Mouse (Mus musculus) embryo, embryonic 10 days (tissue): Measurements from ENCODE around the gene Tpra1.

Experiments used
- DNase-seq: peaks from one replicate; pipeline ENCODE4 v3.0.0-alpha.2; 2015; ENCODE audit warnings: low spot score

Gene Tpra1

GRCm38 (mm10) chr6:88890832-88891231, 11.2 kb upstream of the Tpra1 start:
- no peak for DNase-seq

GRCm38 (mm10) chr6:88893559-88893958, 8.5 kb upstream of the Tpra1 start:
- DNase-seq, result peak; percentile 79

- DNase-seq, result no peak
Observed at GRCm38 (mm10) chr6:88895943-88896342, 6.1 kb upstream of the Tpra1 start.

GRCm38 (mm10) chr6:88897246-88897645, 4.8 kb upstream of the Tpra1 start:
- DNase-seq, result no peak

- DNase-seq, result peak; percentile 97
Observed at GRCm38 (mm10) chr6:88898534-88899048, 3.5 kb upstream of the Tpra1 start, which contains the start of gene Mcm2. TSS of gene Mcm2 (minus strand) at chr6:88898780.

- no peak for DNase-seq
Observed at GRCm38 (mm10) chr6:88899086-88899485, 3.0 kb upstream of the Tpra1 start.

GRCm38 (mm10) chr6:88899628-88900027, 2.4 kb upstream of the Tpra1 start:
- DNase-seq, result no peak

- no peak for DNase-seq
Observed at GRCm38 (mm10) chr6:88901471-88901870, 580 bp upstream of the Tpra1 start.

- no peak for DNase-seq
Observed at GRCm38 (mm10) chr6:88903708-88904107, 1.7 kb downstream of the Tpra1 start.

GRCm38 (mm10) chr6:88904456-88904974, 2.5 kb downstream of the Tpra1 start:
- DNase-seq, result no peak

GRCm38 (mm10) chr6:88905042-88905441, 3.0 kb downstream of the Tpra1 start:
- no peak for DNase-seq

GRCm38 (mm10) chr6:88906369-88907108, 4.5 kb downstream of the Tpra1 start:
- DNase-seq, result peak; percentile 87

- DNase-seq, result no peak
Observed at GRCm38 (mm10) chr6:88909151-88909550, 7.1 kb downstream of the Tpra1 start.

- DNase-seq, result no peak
Observed at GRCm38 (mm10) chr6:88913022-88913421, 11.0 kb downstream of the Tpra1 start.

- DNase-seq, result no peak
Observed at GRCm38 (mm10) chr6:88913440-88913839, 11.4 kb downstream of the Tpra1 start.

- DNase-seq, result no peak
Observed at GRCm38 (mm10) chr6:88914799-88915198, 12.7 kb downstream of the Tpra1 start.

- no peak for DNase-seq
Observed at GRCm38 (mm10) chr6:88915510-88915909, 13.5 kb downstream of the Tpra1 start.

- DNase-seq, result peak; percentile 78
Observed at GRCm38 (mm10) chr6:88916153-88916552, 14.1 kb downstream of the Tpra1 start.

- DNase-seq, result no peak
Observed at GRCm38 (mm10) chr6:88918802-88919201, 16.8 kb downstream of the Tpra1 start.

- DNase-seq, result peak; percentile 75
Observed at GRCm38 (mm10) chr6:88924502-88925275, 22.6 kb downstream of the Tpra1 start.

GRCm38 (mm10) chr6:88925640-88926205, 23.7 kb downstream of the Tpra1 start:
- DNase-seq, result peak; percentile 86

- DNase-seq, result no peak
Observed at GRCm38 (mm10) chr6:88926870-88927269, 24.8 kb downstream of the Tpra1 start.
